Mouse (Mus musculus) lung, embryonic 15.5 days (tissue): ENCODE data around the gene Sec63. TPM values are rescaled to one million over a fixed set of nuclear protein-coding genes. Genes with fewer than 3 reads are reported as not detected.

Experiments
- ATAC-seq: fragments of 200-750 bp; cut with Nextera tagmentation; 2 replicates; pipeline ENCODE4 v1.8.0; 2017; ENCODE audit warnings: moderate number of reproducible peaks, borderline replicate concordance; ENCODE audit not compliant: low FRiP score, low TSS enrichment; ENCODE audit errors: extremely low read depth
- H3K27ac ChIP-seq: fragments of 300-500 bp; sonication (generic); 2 replicates; pipeline ENCODE4 v1.5.1; 2015; ENCODE audit warnings: moderate library complexity, mild to moderate bottlenecking, inconsistent platforms
- H3K27me3 ChIP-seq: fragments of 300-500 bp; sonication (generic); 2 replicates; pipeline ENCODE4 v1.6.1; 2015; ENCODE audit warnings: inconsistent platforms
- H3K36me3 ChIP-seq: fragments of 300-500 bp; sonication (generic); 2 replicates; pipeline ENCODE4 v1.6.1; 2015; ENCODE audit warnings: inconsistent platforms
- H3K4me1 ChIP-seq: fragments of 300-500 bp; sonication (generic); 2 replicates; pipeline ENCODE4 v1.6.1; 2015; ENCODE audit warnings: inconsistent platforms
- H3K4me2 ChIP-seq: fragments of 300-500 bp; sonication (generic); 2 replicates; pipeline ENCODE4 v1.6.1; 2015; ENCODE audit warnings: inconsistent platforms, mild to moderate bottlenecking, moderate library complexity
- H3K4me3 ChIP-seq: fragments of 300-500 bp; sonication (generic); 2 replicates; pipeline ENCODE4 v1.5.1; 2015; ENCODE audit warnings: mild to moderate bottlenecking, inconsistent platforms
- H3K9ac ChIP-seq: fragments of 300-500 bp; sonication (generic); 2 replicates; pipeline ENCODE4 v1.6.1; 2015; ENCODE audit warnings: inconsistent platforms
- H3K9me3 ChIP-seq: fragments of 300-500 bp; sonication (generic); 2 replicates; pipeline ENCODE4 v1.6.1; 2016; ENCODE audit warnings: inconsistent platforms
- WGBS: fragments of 180-500 bp; shearing (Covaris S2); methylation state at CpG from one replicate; pipeline ENCODE4 v1.1.7; 2015; 5-methylcytosine and 5-hydroxymethylcytosine counted together
- polyA plus RNA-seq: library from polyadenylated mRNA; unstranded; fragments of >200 nt; fragmentation: Nextera tagmentation; extraction: Ambion mirVana; gene quantifications from 2 replicates; pipeline ENCODE4 v1.2.1, GENCODE M21; 2015

Sec63 gene
- polyA plus RNA-seq, 1 experiment from 2014 or later = 20.7 TPM

DNA sequence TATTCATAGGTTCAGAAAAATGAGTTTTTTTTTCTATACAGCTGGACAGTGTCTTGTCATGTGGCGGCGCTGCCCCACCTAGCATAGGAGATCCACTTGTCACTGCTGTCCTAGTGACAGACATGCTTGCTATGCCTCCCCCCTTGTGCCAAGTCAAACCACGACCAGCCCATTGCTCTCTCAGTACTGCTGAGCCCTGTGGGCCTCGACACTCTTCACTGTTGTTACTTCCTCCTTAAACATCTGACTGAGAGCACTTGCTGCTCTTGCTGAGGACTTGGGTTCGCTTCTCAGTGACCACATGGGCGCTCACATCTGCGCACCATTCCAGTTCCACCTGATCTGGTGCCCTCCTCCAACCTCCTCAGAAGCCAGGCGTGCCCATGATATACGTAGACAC is 107.1 kb downstream of the Sec63 start:
- no peak overlapping the region for H3K27ac ChIP-seq
- H3K9me3 ChIP-seq = no peaks in the 10 kb centered on the region
- no peak overlapping the region for H3K4me3 ChIP-seq
- WGBS = 78% methylated on average over 9 of the region's 9 CpGs
- H3K4me1 ChIP-seq = peaks cover 15% of the 10 kb centered on the region
- H3K4me2 ChIP-seq = no peak overlapping the region
- H3K9ac ChIP-seq = no peak overlapping the region
- ATAC-seq = no peak
- no peaks in the 10 kb centered on the region for H3K36me3 ChIP-seq
- peaks cover 7% of the 10 kb centered on the region; the same call in 1 of the 2 replicates for H3K27me3 ChIP-seq

GRCm38 (mm10) chr10:42869467-42869866 is 108.2 kb downstream of the Sec63 start:
- no peak overlapping the region for H3K4me2 ChIP-seq
- no peak overlapping the region for H3K4me3 ChIP-seq
- no peaks in the 10 kb centered on the region for H3K36me3 ChIP-seq
- H3K27me3 ChIP-seq = peaks cover 3% of the 10 kb centered on the region; the same call in 1 of the 2 replicates
- H3K27ac ChIP-seq = no peak overlapping the region
- H3K4me1 ChIP-seq = 0 out of 2 replicates have a peak, but pooled peaks cover 6% of the 10 kb centered on the region
- no peaks in the 10 kb centered on the region for H3K9me3 ChIP-seq
- no peak overlapping the region for H3K9ac ChIP-seq
- 72% methylated on average over 6 of the region's 6 CpGs for WGBS
- ATAC-seq = no peak

- no peak for ATAC-seq
- no peak overlapping the region for H3K9ac ChIP-seq
- no peak overlapping the region for H3K27ac ChIP-seq
- WGBS = 73% methylated on average over 15 of the region's 15 CpGs
- no peaks in the 10 kb centered on the region for H3K36me3 ChIP-seq
- no peak overlapping the region for H3K4me3 ChIP-seq
- no peaks in the 10 kb centered on the region; the same call in 1 of the 2 replicates for H3K27me3 ChIP-seq
- no peaks in the 10 kb centered on the region for H3K4me1 ChIP-seq
- no peaks in the 10 kb centered on the region for H3K9me3 ChIP-seq
- H3K4me2 ChIP-seq = no peak overlapping the region
These were observed 111.1 kb downstream of the Sec63 start for GRCm38 (mm10) chr10:42872269-42873010.

GRCm38 (mm10) chr10:42873077-42873595 is 111.8 kb downstream of the Sec63 start:
- no peaks in the 10 kb centered on the region for H3K9me3 ChIP-seq
- no peaks in the 10 kb centered on the region for H3K4me1 ChIP-seq
- no peaks in the 10 kb centered on the region; the same call in 1 of the 2 replicates for H3K27me3 ChIP-seq
- H3K27ac ChIP-seq = no peak overlapping the region
- ATAC-seq = no peak
- no peak overlapping the region for H3K9ac ChIP-seq
- H3K36me3 ChIP-seq = no peaks in the 10 kb centered on the region
- H3K4me3 ChIP-seq = no peak overlapping the region
- 81% methylated on average over 7 of the region's 7 CpGs for WGBS
- no peak overlapping the region for H3K4me2 ChIP-seq

GRCm38 (mm10) chr10:42876172-42876571 is 114.9 kb downstream of the Sec63 start:
- Histone ChIP-seq H3K9me3 (no peaks in the 10 kb centered on the region), H3K36me3 (no peaks in the 10 kb centered on the region), H3K4me1 (0 out of 2 replicates have a peak, but pooled peaks cover 5% of the 10 kb centered on the region), H3K27me3 (no peaks in the 10 kb centered on the region; the same call in 1 of the 2 replicates), H3K9ac (no peak overlapping the region), H3K4me2 (no peak overlapping the region), H3K27ac (no peak overlapping the region), H3K4me3 (no peak overlapping the region)
- no peak for ATAC-seq
- 70% methylated on average over 5 of the region's 5 CpGs for WGBS

- Histone ChIP-seq H3K36me3 (no peaks in the 10 kb centered on the region), H3K9ac (no peak overlapping the region), H3K27me3 (no peaks in the 10 kb centered on the region; the same call in 1 of the 2 replicates), H3K27ac (no peak overlapping the region), H3K4me2 (no peak overlapping the region), H3K9me3 (no peaks in the 10 kb centered on the region), H3K4me3 (no peak overlapping the region), H3K4me1 (0 out of 2 replicates have a peak, but pooled peaks cover 5% of the 10 kb centered on the region)
- 0 out of 2 replicates have a peak, but pooled peaks have one; percentile 19 for ATAC-seq
- 43% methylated on average over 5 of the region's 5 CpGs for WGBS
These were observed 118.0 kb downstream of the Sec63 start for GRCm38 (mm10) chr10:42879269-42879681.

GRCm38 (mm10) chr10:42879682-42880081 is 118.4 kb downstream of the Sec63 start:
- Histone ChIP-seq H3K9me3 (no peaks in the 10 kb centered on the region), H3K9ac (no peak overlapping the region), H3K4me2 (no peak overlapping the region), H3K4me3 (no peak overlapping the region), H3K36me3 (no peaks in the 10 kb centered on the region), H3K27ac (no peak overlapping the region), H3K4me1 (0 out of 2 replicates have a peak, but pooled peaks cover 5% of the 10 kb centered on the region), H3K27me3 (no peaks in the 10 kb centered on the region; the same call in 1 of the 2 replicates)
- 43% methylated on average over 5 of the region's 5 CpGs for WGBS
- ATAC-seq = no peak

Other genes starting within 250 kb of the Sec63 start
- not detected in 2 replicates for gene Nr2e1, start 177.9 kb upstream of the Sec63 start, polyA plus RNA-seq
- 12.4 and 13.8 TPM in 2 replicates for gene Ostm1, start 177.7 kb upstream of the Sec63 start, polyA plus RNA-seq
- 0.38 and 0.61 TPM in 2 replicates for gene Scml4, start 98.9 kb downstream of the Sec63 start, polyA plus RNA-seq